Mouse (Mus musculus) neural tube, embryonic 10.5 days (tissue): ENCODE measurements around the gene Tom1l2.

Experiments
- DNase-seq: peaks from one replicate; pipeline ENCODE4 v3.0.0-alpha.2; 2017; ENCODE audit warnings: low spot score; ENCODE audit errors: extremely low spot score

Gene Tom1l2

GRCm38 (mm10) chr11:60265271-60265985 is 87.3 kb downstream of the Tom1l2 start:
- DNase-seq, result no peak

GRCm38 (mm10) chr11:60264651-60265050 is 88.1 kb downstream of the Tom1l2 start:
- DNase-seq, result no peak

GRCm38 (mm10) chr11:60262396-60262795 is 90.3 kb downstream of the Tom1l2 start:
- no peak for DNase-seq

GRCm38 (mm10) chr11:60260743-60261142 is 92.0 kb downstream of the Tom1l2 start:
- no peak for DNase-seq

GRCm38 (mm10) chr11:60257696-60258095 is 95.0 kb downstream of the Tom1l2 start:
- DNase-seq, result no peak

GRCm38 (mm10) chr11:60256713-60257112 is 96.0 kb downstream of the Tom1l2 start:
- no peak for DNase-seq

GRCm38 (mm10) chr11:60256176-60256681 is 96.5 kb downstream of the Tom1l2 start:
- DNase-seq, result no peak

GRCm38 (mm10) chr11:60255639-60256038 is 97.1 kb downstream of the Tom1l2 start:
- DNase-seq, result no peak

GRCm38 (mm10) chr11:60255181-60255580 is 97.5 kb downstream of the Tom1l2 start:
- no peak for DNase-seq

GRCm38 (mm10) chr11:60254308-60254707 is 98.4 kb downstream of the Tom1l2 start:
- DNase-seq, result no peak

GRCm38 (mm10) chr11:60253546-60253945 is 99.2 kb downstream of the Tom1l2 start:
- no peak for DNase-seq

- DNase-seq, result peak; percentile 56
Measured at GRCm38 (mm10) chr11:60250971-60251643, 101.6 kb downstream of the Tom1l2 start.

- DNase-seq, result no peak
Measured at GRCm38 (mm10) chr11:60249885-60250284, 102.8 kb downstream of the Tom1l2 start.

- no peak for DNase-seq
Measured at GRCm38 (mm10) chr11:60248596-60249404, 103.9 kb downstream of the Tom1l2 start.

GRCm38 (mm10) chr11:60247753-60248550 is 104.8 kb downstream of the Tom1l2 start:
- DNase-seq, result no peak

- no peak for DNase-seq
Measured at GRCm38 (mm10) chr11:60246077-60246476, 106.6 kb downstream of the Tom1l2 start.

- DNase-seq, result no peak
Measured at GRCm38 (mm10) chr11:60244503-60245143, 108.1 kb downstream of the Tom1l2 start.

- DNase-seq, result no peak
Measured at GRCm38 (mm10) chr11:60240509-60240908, 112.2 kb downstream of the Tom1l2 start.

GRCm38 (mm10) chr11:60235351-60235750 is 117.4 kb downstream of the Tom1l2 start:
- DNase-seq, result no peak

GRCm38 (mm10) chr11:60233235-60233634 is 119.5 kb downstream of the Tom1l2 start:
- DNase-seq, result no peak
